Mouse (Mus musculus) embryonic facial prominence, embryonic 10.5 days (tissue): ENCODE measurements around the gene Adam23. TPM values are rescaled to one million over a fixed set of nuclear protein-coding genes. Genes with fewer than 3 reads are reported as not detected.
A peak's percentile ranks its signal among the peaks of the same experiment; 100 is the strongest.

Experiments used
- DNase-seq: peaks from one replicate; pipeline ENCODE4 v3.0.0-alpha.2; 2017; ENCODE audit warnings: low spot score
- H3K27ac ChIP-seq: fragments of 300-500 bp; sonication (generic); replicated peaks from 2 replicates; pipeline ENCODE4 v1.5.1; 2016; ENCODE audit warnings: mild to moderate bottlenecking
- H3K27me3 ChIP-seq: fragments of 300-500 bp; sonication (generic); replicated peaks from 2 replicates; pipeline ENCODE4 v1.6.1; 2016; ENCODE audit warnings: low read depth, mild to moderate bottlenecking; ENCODE audit not compliant: poor library complexity, severe bottlenecking
- H3K36me3 ChIP-seq: fragments of 300-500 bp; sonication (generic); replicated peaks from 2 replicates; pipeline ENCODE4 v1.6.1; 2016; ENCODE audit warnings: mild to moderate bottlenecking, moderate library complexity
- H3K4me1 ChIP-seq: fragments of 300-500 bp; sonication (generic); 2 replicates; pipeline ENCODE4 v1.6.1; 2016
- H3K4me3 ChIP-seq: fragments of 300-500 bp; sonication (generic); 2 replicates; pipeline ENCODE4 v1.5.1; 2016; ENCODE audit warnings: mild to moderate bottlenecking, moderate library complexity
- H3K9me3 ChIP-seq: fragments of 300-500 bp; sonication (generic); 2 replicates; pipeline ENCODE4 v1.6.1; 2016; ENCODE audit warnings: mild to moderate bottlenecking
- WGBS: fragments of 180-500 bp; shearing (Covaris S2); methylation state at CpG from one replicate; pipeline ENCODE4 v1.1.7; 2016; 5-methylcytosine and 5-hydroxymethylcytosine counted together
- polyA plus RNA-seq: library from polyadenylated mRNA; unstranded; fragments of >200 nt; fragmentation: Nextera tagmentation; extraction: Ambion mirVana; gene quantifications from 2 replicates; pipeline ENCODE4 v1.2.1, GENCODE M21; 2016

The Adam23 gene
- polyA plus RNA-seq, 1 experiment from 2014 or later = 5.1 TPM

DNA sequence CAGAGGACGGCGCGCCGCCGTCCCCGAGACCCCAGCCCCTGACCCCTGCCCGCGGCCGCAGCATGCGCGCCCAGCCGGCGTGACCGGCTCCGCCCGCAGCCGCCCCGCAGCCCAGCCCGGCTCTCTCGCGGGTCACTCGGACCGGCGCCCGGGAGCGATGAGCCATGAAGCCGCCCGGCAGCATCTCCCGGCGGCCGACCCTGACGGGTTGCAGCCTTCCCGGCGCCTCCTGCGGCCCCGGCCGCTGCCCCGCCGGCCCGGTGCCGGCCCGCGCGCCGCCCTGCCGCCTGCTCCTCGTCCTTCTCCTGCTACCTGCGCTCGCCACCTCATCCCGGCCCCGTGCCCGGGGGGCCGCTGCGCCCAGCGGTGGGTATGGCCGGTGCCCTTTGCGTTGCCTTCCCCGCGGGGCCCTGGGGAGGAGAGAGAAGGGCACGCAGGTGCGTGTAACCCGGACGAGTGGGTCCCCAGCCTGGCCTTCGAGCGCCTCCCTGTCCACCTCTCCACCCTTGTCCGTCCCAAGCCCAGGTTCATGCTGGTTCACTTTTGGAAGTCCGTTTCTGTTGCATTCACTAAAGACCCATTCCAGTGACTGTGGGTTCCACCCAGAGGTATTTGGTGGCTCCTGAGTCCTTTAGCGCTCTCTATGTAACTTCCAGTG lies 485 bp downstream of the Adam23 start:
- Histone ChIP-seq H3K27ac (peak overlapping the region; percentile 86), H3K36me3 (no peaks in the 10 kb centered on the region), H3K9me3 (no peaks in the 10 kb centered on the region), H3K4me1 (peaks cover 17% of the 10 kb centered on the region), H3K27me3 (peaks cover 38% of the 10 kb centered on the region), H3K4me3 (peak overlapping the region; percentile 73)
- no peak for DNase-seq
- WGBS = 2% methylated on average over 67 of the region's 68 CpGs

DNA sequence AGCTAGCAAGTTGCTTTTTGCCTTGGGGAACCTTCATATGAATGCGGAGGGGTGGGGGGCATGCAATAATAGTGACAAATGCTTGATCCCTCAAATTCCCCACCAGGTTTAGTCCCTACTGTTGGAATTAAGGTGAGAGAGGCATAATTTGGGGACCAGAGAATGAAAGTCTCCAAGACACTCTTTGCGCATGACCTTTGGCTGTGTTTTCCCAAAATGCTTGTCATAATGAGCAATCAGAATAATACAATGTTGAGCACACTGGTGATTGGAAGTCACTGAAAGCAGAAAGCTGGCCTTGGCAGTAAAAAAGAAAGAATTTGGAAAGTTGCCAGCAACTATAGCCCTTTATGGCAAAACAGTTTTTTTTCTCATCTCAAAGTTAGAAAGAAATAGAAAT lies 1.0 kb downstream of the Adam23 start:
- DNase-seq = no peak
- 64% methylated on average over 2 of the region's 2 CpGs for WGBS
- Histone ChIP-seq H3K27ac (no peak overlapping the region; the same call in 1 of the 2 replicates), H3K27me3 (peaks cover 38% of the 10 kb centered on the region), H3K4me1 (peaks cover 17% of the 10 kb centered on the region), H3K4me3 (peak overlapping the region; percentile 73), H3K36me3 (no peaks in the 10 kb centered on the region), H3K9me3 (no peaks in the 10 kb centered on the region)

DNA sequence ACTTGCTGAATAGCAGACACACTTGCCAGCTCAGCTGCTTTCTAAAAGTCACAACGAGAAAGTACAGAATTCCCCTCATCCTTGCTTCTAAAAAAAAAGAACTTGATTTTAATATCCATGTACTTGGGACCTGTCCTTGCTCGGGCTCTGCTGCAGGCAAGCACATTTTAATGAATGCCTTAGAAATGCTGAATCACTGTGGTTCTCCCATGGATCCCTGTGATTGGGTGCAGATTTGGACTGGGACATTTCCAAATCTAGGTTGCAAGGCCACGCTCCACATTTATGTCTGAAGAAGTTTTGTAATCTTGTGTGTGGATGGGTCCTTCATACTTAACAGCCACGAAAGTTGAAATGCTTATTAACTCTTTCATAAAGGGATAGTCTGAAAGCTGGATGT lies 4.4 kb downstream of the Adam23 start:
- Histone ChIP-seq H3K9me3 (no peaks in the 10 kb centered on the region), H3K4me3 (no peak overlapping the region), H3K36me3 (no peaks in the 10 kb centered on the region), H3K27me3 (peaks cover 31% of the 10 kb centered on the region), H3K27ac (no peak overlapping the region), H3K4me1 (peaks cover 17% of the 10 kb centered on the region)
- WGBS = 86% methylated on average over 4 of the region's 4 CpGs
- no peak for DNase-seq

DNA sequence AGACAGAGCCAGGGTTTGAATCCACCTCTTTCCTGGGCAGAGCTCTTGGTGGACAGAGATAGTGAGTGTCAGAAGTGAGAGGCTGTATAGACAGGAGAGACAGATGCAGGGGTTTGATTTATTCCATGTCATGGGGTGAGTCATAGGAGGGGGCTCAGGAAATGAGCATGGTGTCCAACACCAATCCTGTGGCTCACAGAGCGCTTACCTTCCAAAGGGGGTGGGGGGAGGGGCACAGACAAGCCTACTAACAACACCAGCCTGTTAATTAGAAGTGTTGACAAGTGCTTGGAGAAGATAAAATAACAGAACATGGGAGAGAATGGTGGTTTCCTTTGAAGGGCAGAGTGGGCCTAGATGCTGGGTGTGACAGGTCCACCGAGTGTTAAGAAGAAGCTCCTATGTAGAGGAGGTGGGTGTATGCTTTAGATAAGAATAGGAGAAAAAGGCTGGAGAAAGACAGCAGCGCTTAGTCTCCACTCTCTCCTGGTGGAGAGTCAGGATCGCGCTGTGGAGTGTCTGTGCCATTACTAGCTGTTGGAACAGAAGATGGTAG lies 7.7 kb downstream of the Adam23 start:
- no peak for DNase-seq
- Histone ChIP-seq H3K4me3 (no peak overlapping the region), H3K27ac (no peak overlapping the region), H3K27me3 (peaks cover 4% of the 10 kb centered on the region; the same call in 1 of the 2 replicates), H3K9me3 (no peaks in the 10 kb centered on the region), H3K36me3 (no peaks in the 10 kb centered on the region), H3K4me1 (peaks cover 5% of the 10 kb centered on the region)
- WGBS = 82% methylated on average over 5 of the region's 5 CpGs

DNA sequence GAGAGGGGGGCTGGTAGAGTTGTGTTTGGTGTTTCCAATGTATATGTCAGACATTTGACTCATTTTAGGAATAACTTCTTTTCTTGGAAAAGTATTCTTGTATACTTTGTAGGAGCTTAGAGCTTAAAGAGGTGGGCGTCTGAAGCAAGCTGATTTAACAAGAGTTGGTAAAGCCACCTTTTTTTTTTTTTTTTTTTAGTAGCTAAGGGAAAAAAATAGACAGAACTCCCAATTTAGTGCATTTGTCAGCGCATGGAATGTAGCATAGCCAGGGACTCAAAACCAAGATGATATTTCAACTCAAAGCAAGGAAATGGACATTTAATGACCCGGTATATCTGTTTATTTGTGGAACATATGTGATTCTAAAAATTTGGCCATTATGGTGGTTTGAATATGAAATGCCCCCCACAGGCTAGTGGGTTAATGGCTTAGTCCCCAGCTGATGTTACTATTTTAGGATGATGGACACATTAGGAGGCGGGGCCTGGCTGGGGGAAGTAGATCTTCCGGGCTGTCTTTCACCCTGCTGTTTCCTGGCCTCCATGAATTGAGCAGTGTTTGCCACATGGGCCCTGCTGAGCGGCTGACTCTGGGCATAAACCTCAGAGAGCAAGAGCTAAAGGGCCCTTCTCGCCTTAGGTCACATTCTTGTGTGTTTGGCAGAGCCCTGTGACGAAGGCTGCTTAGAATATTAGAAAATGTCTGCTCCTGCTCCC lies 12.3 kb downstream of the Adam23 start:
- Histone ChIP-seq H3K27me3 (no peaks in the 10 kb centered on the region), H3K4me1 (peaks cover 18% of the 10 kb centered on the region), H3K9me3 (no peaks in the 10 kb centered on the region), H3K4me3 (no peak overlapping the region), H3K27ac (peak overlapping the region; percentile 25), H3K36me3 (no peaks in the 10 kb centered on the region)
- DNase-seq = no peak
- 58% methylated on average over 8 of the region's 8 CpGs for WGBS

DNA sequence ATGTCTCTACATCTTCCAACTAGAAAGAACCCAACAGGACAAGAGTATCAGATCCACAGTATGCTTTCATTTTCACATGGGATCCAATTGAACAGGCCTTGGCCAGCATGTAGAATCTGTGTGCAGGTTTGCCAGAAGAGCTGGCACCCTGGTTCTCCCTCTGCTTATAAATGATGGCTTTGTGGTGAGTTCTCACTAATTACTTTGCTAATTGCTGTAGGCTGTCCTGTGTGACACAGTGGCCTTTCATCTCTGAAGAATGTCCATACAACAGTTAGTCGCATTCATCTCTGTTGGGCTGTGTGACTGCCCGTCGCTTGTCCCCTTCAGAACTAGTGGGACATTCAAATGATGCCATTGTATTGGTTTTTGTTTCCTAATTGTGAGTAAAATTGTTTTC lies 13.5 kb downstream of the Adam23 start:
- H3K27ac ChIP-seq = no peak overlapping the region
- peaks cover 24% of the 10 kb centered on the region for H3K4me1 ChIP-seq
- no peak overlapping the region for H3K4me3 ChIP-seq
- no peaks in the 10 kb centered on the region for H3K9me3 ChIP-seq
- no peaks in the 10 kb centered on the region for H3K36me3 ChIP-seq
- DNase-seq = no peak
- WGBS = 48% methylated on average over 3 of the region's 3 CpGs
- no peaks in the 10 kb centered on the region for H3K27me3 ChIP-seq

DNA sequence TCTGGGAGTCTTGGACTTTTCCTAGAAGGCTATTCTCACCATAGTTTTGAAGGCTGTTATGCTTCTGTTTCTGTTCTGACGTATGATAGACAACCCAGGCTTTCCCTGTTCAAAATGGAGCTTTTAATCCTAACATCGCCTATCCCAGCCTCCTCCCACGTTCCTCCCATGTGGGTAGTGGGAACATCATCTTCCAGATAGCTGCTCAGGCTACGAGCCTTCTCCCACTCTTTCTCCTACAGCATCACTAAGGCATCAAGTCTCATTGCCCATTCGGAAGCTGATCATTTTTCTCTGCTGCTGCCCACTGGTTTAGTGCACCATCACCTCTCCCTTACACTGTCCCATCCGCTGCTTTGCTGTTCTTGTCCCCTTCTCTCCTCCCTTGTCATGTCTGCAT lies 14.2 kb downstream of the Adam23 start:
- WGBS = 81% methylated on average over 6 of the region's 6 CpGs
- Histone ChIP-seq H3K9me3 (no peaks in the 10 kb centered on the region), H3K27ac (no peak overlapping the region), H3K27me3 (no peaks in the 10 kb centered on the region), H3K4me3 (no peak overlapping the region), H3K4me1 (peaks cover 32% of the 10 kb centered on the region), H3K36me3 (no peaks in the 10 kb centered on the region)
- no peak for DNase-seq

DNA sequence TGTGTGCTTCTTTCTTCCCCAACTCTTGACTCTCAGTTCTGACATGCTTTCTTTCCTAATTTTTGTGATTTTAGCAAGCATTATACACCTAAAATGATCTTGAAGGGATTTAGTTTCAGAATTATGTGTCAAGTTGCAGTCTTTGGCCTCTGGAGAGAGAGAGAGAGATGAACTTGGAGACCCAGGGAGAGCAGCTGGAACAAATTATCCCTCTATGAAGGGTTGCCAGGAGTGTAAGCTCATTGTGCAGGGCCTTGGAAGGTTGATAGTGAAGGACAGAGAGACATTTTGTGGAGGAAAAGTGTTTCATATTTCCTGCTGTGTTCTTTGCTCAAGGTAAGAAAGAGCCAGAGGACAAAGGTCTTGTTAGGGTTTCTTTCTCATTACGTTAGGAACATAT lies 18.8 kb downstream of the Adam23 start:
- Histone ChIP-seq H3K27me3 (no peaks in the 10 kb centered on the region), H3K27ac (peak overlapping the region; percentile 68), H3K36me3 (no peaks in the 10 kb centered on the region), H3K4me3 (no peak overlapping the region), H3K4me1 (peaks cover 24% of the 10 kb centered on the region), H3K9me3 (no peaks in the 10 kb centered on the region)
- WGBS = 32% methylated on average over 1 of the region's 1 CpGs
- peak; percentile 46 for DNase-seq

DNA sequence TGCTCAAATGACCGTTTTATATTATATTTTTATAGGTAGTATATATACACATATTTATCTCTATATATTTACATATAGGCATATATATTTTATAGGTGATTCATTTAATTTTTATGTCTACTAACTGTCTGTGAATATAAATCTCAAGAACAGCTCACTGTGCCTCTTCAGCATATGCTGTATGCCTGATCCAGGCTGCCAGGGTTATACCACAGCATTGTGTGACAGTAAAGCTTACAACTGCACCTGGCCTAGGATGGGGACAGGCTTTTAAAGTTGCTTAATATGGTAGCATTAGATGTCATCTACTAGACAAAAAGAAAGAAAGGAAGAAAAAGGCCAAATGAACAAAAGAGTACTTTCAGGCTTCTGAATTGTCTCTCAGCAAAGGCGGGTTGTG lies 27.6 kb downstream of the Adam23 start:
- H3K36me3 ChIP-seq = no peaks in the 10 kb centered on the region
- H3K27ac ChIP-seq = no peak overlapping the region
- no peaks in the 10 kb centered on the region for H3K27me3 ChIP-seq
- no peak for DNase-seq
- H3K4me3 ChIP-seq = no peak overlapping the region
- H3K4me1 ChIP-seq = peaks cover 13% of the 10 kb centered on the region; the same call in 1 of the 2 replicates
- WGBS = 75% methylated on average over 2 of the region's 2 CpGs
- H3K9me3 ChIP-seq = no peaks in the 10 kb centered on the region

DNA sequence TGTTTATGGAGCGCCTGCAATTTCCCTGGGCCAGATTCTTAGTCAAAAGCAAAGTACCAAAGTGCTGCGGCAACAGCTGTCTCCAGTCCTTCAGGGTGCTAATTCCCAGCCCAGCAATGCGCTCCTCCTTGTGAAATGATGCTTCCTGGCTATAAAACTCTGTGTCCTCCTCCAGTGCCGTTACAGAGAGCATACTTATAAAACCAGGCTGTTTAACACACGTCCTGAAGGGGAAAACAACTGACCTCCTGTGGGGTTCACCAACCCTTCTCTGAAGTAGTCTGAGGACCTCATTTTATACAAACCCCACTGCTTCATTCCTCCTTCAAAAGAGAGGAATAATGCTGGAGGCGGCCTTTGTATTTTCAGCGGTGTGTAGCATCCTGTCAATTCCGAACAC lies 28.0 kb downstream of the Adam23 start:
- H3K4me1 ChIP-seq = peaks cover 13% of the 10 kb centered on the region; the same call in 1 of the 2 replicates
- DNase-seq = no peak
- H3K27ac ChIP-seq = 0 out of 2 replicates have a peak overlapping the region, but pooled peaks have one; percentile 8
- H3K27me3 ChIP-seq = no peaks in the 10 kb centered on the region
- 48% methylated on average over 8 of the region's 8 CpGs for WGBS
- no peak overlapping the region for H3K4me3 ChIP-seq
- no peaks in the 10 kb centered on the region for H3K9me3 ChIP-seq
- no peaks in the 10 kb centered on the region for H3K36me3 ChIP-seq

DNA sequence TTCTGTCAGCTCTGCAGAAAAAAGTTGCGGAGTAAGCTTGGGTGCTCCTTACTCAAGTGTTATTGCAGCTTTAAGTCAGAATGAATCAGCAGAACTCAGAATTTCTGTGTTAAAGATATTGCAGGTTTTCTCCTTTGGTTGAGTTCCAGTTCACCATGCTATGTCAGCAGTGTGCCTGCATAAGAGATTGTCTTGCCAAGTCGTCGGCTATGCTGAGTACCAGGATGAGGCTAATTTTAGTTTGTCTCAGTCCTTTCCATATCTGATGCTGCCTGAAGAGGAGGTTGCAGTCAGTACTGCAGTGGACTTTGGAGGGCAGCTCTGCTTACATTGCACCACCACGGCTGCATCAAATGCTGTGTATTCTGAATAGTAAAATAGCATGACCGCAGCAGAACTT lies 33.3 kb downstream of the Adam23 start:
- Histone ChIP-seq H3K9me3 (no peaks in the 10 kb centered on the region), H3K27ac (no peak overlapping the region), H3K4me3 (no peak overlapping the region), H3K36me3 (no peaks in the 10 kb centered on the region), H3K27me3 (no peaks in the 10 kb centered on the region), H3K4me1 (peaks cover 1% of the 10 kb centered on the region; the same call in 1 of the 2 replicates)
- DNase-seq = no peak
- 95% methylated on average over 5 of the region's 5 CpGs for WGBS

DNA sequence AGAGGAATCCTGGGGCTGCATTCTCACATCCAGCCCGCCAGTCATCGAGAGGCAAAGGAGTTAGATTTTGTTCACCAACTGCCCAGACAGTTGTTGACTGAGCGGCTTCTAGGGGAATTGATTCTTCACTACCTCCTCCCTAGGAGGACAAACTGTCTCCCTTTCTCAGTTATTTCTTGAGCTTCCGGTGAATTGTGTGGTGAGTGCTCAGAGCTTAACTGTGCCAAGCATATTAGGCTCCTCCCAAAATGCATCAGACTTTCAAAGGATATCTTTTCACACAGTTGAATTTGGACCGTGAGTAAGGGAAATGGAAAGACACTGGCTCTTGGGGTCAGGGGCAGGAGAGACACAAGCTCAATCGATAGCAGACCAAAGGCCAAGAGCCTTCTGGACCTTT lies 39.0 kb downstream of the Adam23 start:
- no peak for DNase-seq
- H3K4me1 ChIP-seq = no peaks in the 10 kb centered on the region
- WGBS = 91% methylated on average over 6 of the region's 6 CpGs
- H3K36me3 ChIP-seq = 0 out of 2 replicates have a peak, but pooled peaks cover 3% of the 10 kb centered on the region
- no peak overlapping the region for H3K4me3 ChIP-seq
- no peaks in the 10 kb centered on the region for H3K27me3 ChIP-seq
- no peaks in the 10 kb centered on the region for H3K9me3 ChIP-seq
- H3K27ac ChIP-seq = no peak overlapping the region

DNA sequence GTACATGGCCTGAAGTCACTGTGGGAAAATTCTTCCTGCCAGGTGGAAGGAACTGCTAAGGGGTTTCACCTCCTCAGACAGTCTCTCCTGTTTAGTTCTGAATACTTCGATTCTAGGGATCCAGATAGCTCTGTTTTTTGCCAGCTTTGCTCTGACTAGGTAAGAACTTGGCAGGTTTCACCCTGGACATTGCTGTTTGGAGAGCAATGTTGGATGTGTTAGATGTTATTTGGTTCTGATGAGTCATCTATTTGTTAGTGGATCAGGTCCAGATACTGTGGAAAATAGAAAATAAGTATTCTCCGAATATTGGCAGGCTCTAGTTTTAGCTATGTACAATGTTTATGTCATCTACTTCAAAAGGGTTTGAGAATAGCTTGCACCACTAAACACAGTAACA lies 41.0 kb downstream of the Adam23 start:
- no peak for DNase-seq
- H3K9me3 ChIP-seq = no peaks in the 10 kb centered on the region
- H3K4me3 ChIP-seq = no peak overlapping the region
- no peaks in the 10 kb centered on the region for H3K4me1 ChIP-seq
- H3K27ac ChIP-seq = no peak overlapping the region
- 90% methylated on average over 2 of the region's 2 CpGs for WGBS
- H3K27me3 ChIP-seq = no peaks in the 10 kb centered on the region
- H3K36me3 ChIP-seq = 0 out of 2 replicates have a peak, but pooled peaks cover 3% of the 10 kb centered on the region
